Mouse (Mus musculus) liver (tissue): ENCODE measurements around the gene Naip1.
A peak's percentile ranks its signal among the peaks of the same experiment; 100 is the strongest.

Experiments
- DNase-seq: peaks from one replicate; pipeline ENCODE4 v3.0.0-alpha.2; 2020; ENCODE audit warnings: mixed read lengths

Gene Naip1

DNA sequence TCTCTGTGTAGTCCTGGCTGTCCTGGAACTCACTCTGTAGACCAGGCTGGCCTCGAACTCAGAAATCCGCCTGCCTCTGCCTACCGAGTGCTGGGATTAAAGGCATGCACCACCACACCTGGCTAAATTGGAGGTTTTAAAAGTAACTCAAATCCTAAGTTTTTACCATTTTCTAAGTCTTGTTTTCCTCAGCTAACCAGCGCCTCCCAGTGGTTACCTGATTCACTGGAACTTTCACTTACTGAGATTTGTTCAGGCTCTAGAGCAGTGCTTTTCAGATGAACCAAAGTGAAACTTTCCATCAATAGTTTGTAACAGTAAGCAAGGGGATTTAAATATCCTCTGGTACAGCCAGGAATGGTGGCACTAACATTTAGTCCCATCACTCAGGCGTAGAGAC lies 61.6 kb downstream of the Naip1 start:
- DNase-seq: peak; percentile 41

DNA sequence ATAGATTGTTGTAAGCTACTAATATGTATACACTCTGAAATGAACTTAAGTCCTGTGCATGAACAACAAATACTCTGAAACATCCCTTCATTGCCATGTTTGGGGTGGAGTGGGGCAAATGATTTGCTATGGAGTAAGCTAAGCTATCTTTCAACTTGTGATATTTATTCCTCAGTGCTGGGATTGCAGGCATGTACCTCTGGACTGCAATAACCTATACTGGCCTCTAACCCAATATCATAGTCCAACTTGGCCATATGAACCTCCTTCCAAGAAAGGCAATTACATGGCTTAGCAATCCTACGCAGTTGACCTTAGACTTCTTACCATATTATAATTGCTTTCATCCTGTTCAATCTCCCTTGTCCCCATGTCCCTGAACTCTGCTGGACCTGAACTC lies 82.1 kb downstream of the Naip1 start:
- DNase-seq: no peak
